Mouse (Mus musculus) C3H10T1/2 (cell line): ENCODE results near the gene Chil3. TPM values are rescaled to one million over a fixed set of nuclear protein-coding genes. Genes with fewer than 3 reads are reported as not detected.

Source experiments
- polyA plus RNA-seq, 2 experiments: library from polyadenylated mRNA; unstranded; fragments of >200 nt; fragmentation: generic; extraction: Trizol; gene quantifications; one replicate each; pipeline ENCODE4 v1.2.1; 2012; ENCODE audit warnings: missing spikeins in 2 of 2

The Chil3 gene
- not detected for polyA plus RNA-seq

GRCm38 (mm10) chr3:106167464-106167863 lies at the start of gene Chil3:
Gene Chil3, minus strand, starts transcription at chr3:106167564.

GRCm38 (mm10) chr3:106112929-106113328 lies 54.4 kb downstream of the Chil3 start, which contains the start of gene Chia1:
Gene Chia1, plus strand, starts transcription at chr3:106113229.

Other genes with a start within 250 kb of the Chil3 start
- not detected for gene I830077J02Rik, start 234.9 kb downstream of the Chil3 start, polyA plus RNA-seq
- 10 to 100 TPM; 19.0 to 20.8 TPM for gene Wdr77, start 208.2 kb downstream of the Chil3 start, polyA plus RNA-seq
- 100 to 1,000 TPM in 1 of 2 experiments, 10 to 100 TPM in 1; 33.4 to 139 TPM for gene Atp5f1, start 207.5 kb downstream of the Chil3 start, polyA plus RNA-seq
- under 1 TPM; 0.01 to 0.57 TPM for gene Ovgp1, start 193.9 kb downstream of the Chil3 start, polyA plus RNA-seq
- gene Pifo, start 152.9 kb downstream of the Chil3 start, polyA plus RNA-seq, result not detected
- not detected for gene Chil5, start 134.8 kb downstream of the Chil3 start, polyA plus RNA-seq
- gene Chia1, start 54.3 kb downstream of the Chil3 start, polyA plus RNA-seq, result not detected
- gene Chil4, start 51.9 kb upstream of the Chil3 start, polyA plus RNA-seq, result not detected
- gene Chil6, start 238.6 kb upstream of the Chil3 start, polyA plus RNA-seq, result not detected